Mouse (Mus musculus): Measurements from ENCODE around the gene Eln. TPM values are rescaled to one million over a fixed set of nuclear protein-coding genes. Genes with fewer than 3 reads are reported as not detected.

Eln gene
- polyA plus RNA-seq, 1 experiment from 2014 or later = 266 TPM

DNA sequence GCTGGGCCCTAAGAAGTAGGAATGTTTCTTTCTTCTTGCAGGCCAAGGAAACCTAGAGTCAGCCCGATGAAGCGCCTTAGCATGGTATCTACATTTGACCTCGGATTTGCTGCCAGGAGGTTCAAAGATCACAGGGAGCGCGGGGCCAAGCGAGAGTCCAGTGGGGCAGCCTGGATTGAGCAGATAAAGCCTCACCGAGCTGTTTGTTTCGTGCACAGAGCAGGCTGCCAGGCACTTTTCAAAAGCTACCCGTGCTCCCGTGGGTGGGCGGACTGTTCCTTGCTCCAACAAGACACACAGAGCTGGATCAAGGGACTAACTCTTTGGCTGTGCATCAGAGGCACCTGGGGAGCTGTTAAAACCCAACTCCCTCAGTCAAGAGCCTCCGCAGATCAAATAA lies 3.1 kb downstream of the Eln start:
- Histone ChIP-seq H3K9me3 (no peaks in the 10 kb centered on the region), H3K4me3 (peak overlapping the region; percentile 60), H3K9ac (peak overlapping the region; percentile 50), H3K4me2 (peak overlapping the region; percentile 81), H3K27ac (replicated peaks) (peak overlapping the region; percentile 84), H3K36me3 (no peaks in the 10 kb centered on the region), H3K27me3 (replicated peaks) (peaks cover 45% of the 10 kb centered on the region), H3K4me1 (peaks cover 41% of the 10 kb centered on the region)
- ATAC-seq (ENCODE audit: extremely low read depth, insufficient number of reproducible peaks, low FRiP score, low TSS enrichment) = no peak
- WGBS = 39% methylated on average over 12 of the region's 12 CpGs

- Histone ChIP-seq H3K4me3 (peak overlapping the region; percentile 21), H3K27me3 (replicated peaks) (peaks cover 45% of the 10 kb centered on the region), H3K36me3 (peaks cover 2% of the 10 kb centered on the region), H3K4me1 (peaks cover 29% of the 10 kb centered on the region), H3K27ac (replicated peaks) (peak overlapping the region; percentile 84), H3K9me3 (no peaks in the 10 kb centered on the region), H3K4me2 (peak overlapping the region; percentile 81), H3K9ac (peak overlapping the region; percentile 69)
- no peak for ATAC-seq (ENCODE audit: extremely low read depth, insufficient number of reproducible peaks, low FRiP score, low TSS enrichment)
- 10% methylated on average over 19 of the region's 19 CpGs for whole genome bisulfite sequencing
Observed at GRCm38 (mm10) chr5:134742221-134742795, 4.8 kb downstream of the Eln start.

DNA sequence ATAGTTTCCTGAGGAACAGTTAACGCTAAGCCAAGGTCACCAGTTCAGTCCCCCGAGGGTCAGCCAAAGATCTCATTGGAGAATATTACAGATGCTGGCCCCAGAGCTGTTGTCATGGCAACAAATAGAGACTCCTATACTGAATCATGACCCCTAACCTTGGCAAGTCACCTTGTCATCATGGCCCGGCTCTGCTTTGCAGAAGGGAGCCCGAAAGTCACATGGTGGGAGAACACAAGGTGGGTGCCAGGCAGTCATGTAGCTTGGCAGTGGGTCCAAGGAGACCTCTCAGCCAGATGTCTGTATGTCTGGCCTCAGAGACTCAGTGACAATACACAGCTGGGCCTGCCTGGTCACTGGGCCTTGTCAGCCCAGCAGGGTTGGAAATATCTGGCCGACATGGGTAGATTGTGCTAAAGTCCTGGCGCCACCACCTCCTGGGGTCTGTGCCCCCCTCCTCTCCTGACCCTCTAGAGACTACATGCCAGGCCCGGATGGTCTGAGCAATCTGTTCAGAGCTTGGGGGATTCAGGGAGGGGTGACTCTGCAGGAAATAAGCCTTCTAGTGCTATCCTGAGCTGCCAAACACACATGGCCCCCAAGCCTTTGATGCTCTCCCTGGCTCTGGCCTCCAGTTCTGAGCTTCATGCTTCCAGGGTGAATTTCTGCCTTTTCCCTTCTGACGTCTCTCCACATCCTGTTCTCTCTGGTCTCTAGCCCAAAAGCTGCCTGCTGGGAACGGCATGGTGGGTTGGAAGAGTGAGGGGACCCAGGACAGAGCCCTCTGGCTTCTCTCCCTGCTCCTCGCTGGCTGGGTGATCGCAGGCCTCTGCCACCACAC lies 6.4 kb downstream of the Eln start:
- H3K36me3 ChIP-seq = peaks cover 12% of the 10 kb centered on the region
- H3K4me3 ChIP-seq = no peak overlapping the region
- no peak overlapping the region for H3K4me2 ChIP-seq
- H3K9me3 ChIP-seq = no peaks in the 10 kb centered on the region
- H3K27ac ChIP-seq (replicated peaks) = peak overlapping the region; percentile 84
- peaks cover 24% of the 10 kb centered on the region for H3K4me1 ChIP-seq
- ATAC-seq (ENCODE audit: extremely low read depth, insufficient number of reproducible peaks, low FRiP score, low TSS enrichment) = peak; percentile 57
- H3K27me3 ChIP-seq (replicated peaks) = peaks cover 32% of the 10 kb centered on the region
- H3K9ac ChIP-seq = no peak overlapping the region
- WGBS = 56% methylated on average over 11 of the region's 11 CpGs

GRCm38 (mm10) chr5:134739951-134740350 lies 7.2 kb downstream of the Eln start:
- peaks cover 25% of the 10 kb centered on the region for H3K27me3 ChIP-seq (replicated peaks)
- 57% methylated on average over 3 of the region's 3 CpGs for WGBS
- H3K27ac ChIP-seq (replicated peaks) = peak overlapping the region; percentile 84
- no peak overlapping the region for H3K9ac ChIP-seq
- H3K9me3 ChIP-seq = no peaks in the 10 kb centered on the region
- H3K36me3 ChIP-seq = peaks cover 12% of the 10 kb centered on the region
- H3K4me1 ChIP-seq = peaks cover 28% of the 10 kb centered on the region
- no peak for ATAC-seq (ENCODE audit: extremely low read depth, insufficient number of reproducible peaks, low FRiP score, low TSS enrichment)
- H3K4me2 ChIP-seq = no peak overlapping the region
- no peak overlapping the region for H3K4me3 ChIP-seq

DNA sequence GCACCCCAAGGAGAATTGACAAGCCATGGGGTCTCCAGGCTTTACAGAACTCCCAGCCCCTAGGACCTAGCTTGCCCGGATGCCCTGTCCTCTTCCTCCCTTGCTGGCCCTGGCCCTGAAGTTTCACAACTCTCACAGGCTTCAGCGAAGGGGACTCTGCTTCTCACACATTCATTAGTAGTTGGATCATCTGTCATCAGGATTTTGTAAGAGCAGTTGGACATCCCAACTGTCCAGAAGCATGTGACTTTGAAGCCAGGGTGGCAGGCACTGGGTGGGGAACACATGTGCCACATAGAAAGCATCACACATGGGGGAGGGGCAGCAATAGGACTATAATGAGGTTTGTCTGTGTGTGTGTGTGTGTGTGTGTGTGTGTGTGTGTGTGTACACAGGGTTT lies 12.2 kb downstream of the Eln start:
- H3K9me3 ChIP-seq = no peaks in the 10 kb centered on the region
- ATAC-seq (ENCODE audit: extremely low read depth, insufficient number of reproducible peaks, low FRiP score, low TSS enrichment) = no peak
- 40% methylated on average over 2 of the region's 2 CpGs for WGBS
- no peak overlapping the region for H3K27ac ChIP-seq (replicated peaks)
- H3K27me3 ChIP-seq (replicated peaks) = no peaks in the 10 kb centered on the region
- H3K36me3 ChIP-seq = peaks cover 26% of the 10 kb centered on the region
- H3K4me2 ChIP-seq = no peak overlapping the region
- no peak overlapping the region for H3K9ac ChIP-seq
- peaks cover 9% of the 10 kb centered on the region for H3K4me1 ChIP-seq
- H3K4me3 ChIP-seq = no peak overlapping the region

- Histone ChIP-seq H3K9me3 (no peaks in the 10 kb centered on the region), H3K4me1 (peaks cover 9% of the 10 kb centered on the region), H3K27me3 (replicated peaks) (no peaks in the 10 kb centered on the region), H3K9ac (no peak overlapping the region), H3K36me3 (peaks cover 31% of the 10 kb centered on the region), H3K4me2 (no peak overlapping the region), H3K4me3 (no peak overlapping the region), H3K27ac (replicated peaks) (no peak overlapping the region)
- WGBS = 70% methylated on average over 5 of the region's 5 CpGs
- ATAC-seq (ENCODE audit: extremely low read depth, insufficient number of reproducible peaks, low FRiP score, low TSS enrichment) = no peak
Observed at GRCm38 (mm10) chr5:134734072-134734471, 13.1 kb downstream of the Eln start.

- Histone ChIP-seq H3K4me1 (peaks cover 9% of the 10 kb centered on the region), H3K27me3 (replicated peaks) (no peaks in the 10 kb centered on the region), H3K9ac (no peak overlapping the region), H3K36me3 (peaks cover 34% of the 10 kb centered on the region), H3K27ac (replicated peaks) (no peak overlapping the region), H3K9me3 (no peaks in the 10 kb centered on the region), H3K4me2 (no peak overlapping the region), H3K4me3 (no peak overlapping the region)
- ATAC-seq (ENCODE audit: extremely low read depth, insufficient number of reproducible peaks, low FRiP score, low TSS enrichment) = no peak
- WGBS = 62% methylated on average over 4 of the region's 4 CpGs
Observed at GRCm38 (mm10) chr5:134733241-134733640, 13.9 kb downstream of the Eln start.

DNA sequence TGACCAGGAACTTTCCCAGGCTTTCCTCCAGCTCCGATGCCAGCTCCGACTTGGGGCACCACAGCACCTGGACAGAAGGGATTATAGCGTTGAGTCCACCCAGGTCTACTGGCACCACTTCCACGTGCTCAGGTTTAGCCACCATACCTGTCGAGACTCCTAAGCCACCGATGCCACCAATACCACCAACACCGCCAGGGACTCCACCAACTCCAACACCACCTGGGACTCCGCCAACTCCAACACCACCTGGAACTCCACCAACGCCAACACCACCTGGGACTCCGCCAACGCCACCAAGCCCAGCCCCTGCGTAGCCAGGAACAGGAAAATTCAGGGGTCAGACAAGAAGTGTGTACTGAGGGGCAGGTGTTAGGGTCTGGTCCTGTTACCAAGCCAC lies 18.0 kb downstream of the Eln start:
- H3K4me1 ChIP-seq = no peaks in the 10 kb centered on the region
- H3K27ac ChIP-seq (replicated peaks) = no peak overlapping the region
- no peak for ATAC-seq (ENCODE audit: extremely low read depth, insufficient number of reproducible peaks, low FRiP score, low TSS enrichment)
- H3K4me3 ChIP-seq = no peak overlapping the region
- H3K36me3 ChIP-seq = peaks cover 35% of the 10 kb centered on the region
- 83% methylated on average over 12 of the region's 12 CpGs for WGBS
- no peaks in the 10 kb centered on the region for H3K27me3 ChIP-seq (replicated peaks)
- H3K4me2 ChIP-seq = no peak overlapping the region
- H3K9ac ChIP-seq = no peak overlapping the region
- H3K9me3 ChIP-seq = no peaks in the 10 kb centered on the region

DNA sequence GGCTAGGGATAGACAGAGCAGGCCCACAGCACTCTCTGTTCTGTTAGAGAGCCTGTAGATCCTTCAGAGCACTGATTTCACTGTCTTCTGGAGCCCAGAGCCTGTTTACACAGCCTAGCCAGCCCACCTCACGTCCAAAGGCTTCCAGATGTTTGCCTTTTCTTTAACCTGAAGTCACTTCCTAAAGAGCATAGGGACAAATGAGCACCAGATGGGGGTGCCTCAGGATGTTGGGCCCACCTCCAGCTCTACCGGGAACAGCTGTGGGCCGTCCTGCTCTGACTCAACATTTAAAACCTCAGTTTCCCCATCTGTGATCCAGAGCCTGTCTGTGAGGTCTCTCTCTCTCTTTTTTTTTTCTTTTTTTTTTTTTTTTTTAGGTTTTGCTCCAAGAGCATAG lies 18.6 kb downstream of the Eln start:
- Histone ChIP-seq H3K27me3 (replicated peaks) (no peaks in the 10 kb centered on the region), H3K4me3 (no peak overlapping the region), H3K9ac (no peak overlapping the region), H3K36me3 (peaks cover 32% of the 10 kb centered on the region), H3K9me3 (no peaks in the 10 kb centered on the region), H3K4me2 (no peak overlapping the region), H3K27ac (replicated peaks) (no peak overlapping the region), H3K4me1 (no peaks in the 10 kb centered on the region)
- 68% methylated on average over 3 of the region's 3 CpGs for WGBS
- ATAC-seq (ENCODE audit: extremely low read depth, insufficient number of reproducible peaks, low FRiP score, low TSS enrichment) = no peak

- Histone ChIP-seq H3K4me3 (no peak overlapping the region), H3K9me3 (no peaks in the 10 kb centered on the region), H3K9ac (no peak overlapping the region), H3K27ac (replicated peaks) (no peak overlapping the region), H3K36me3 (peaks cover 26% of the 10 kb centered on the region), H3K4me1 (no peaks in the 10 kb centered on the region), H3K4me2 (no peak overlapping the region), H3K27me3 (replicated peaks) (no peaks in the 10 kb centered on the region; the same call in 1 of the 2 replicates)
- WGBS = 69% methylated on average over 8 of the region's 8 CpGs
- ATAC-seq (ENCODE audit: extremely low read depth, insufficient number of reproducible peaks, low FRiP score, low TSS enrichment) = no peak; the same call in 1 of the 2 replicates
Observed at GRCm38 (mm10) chr5:134727001-134727639, 20.0 kb downstream of the Eln start.

- Histone ChIP-seq H3K9ac (no peak overlapping the region), H3K27ac (replicated peaks) (no peak overlapping the region), H3K4me1 (no peaks in the 10 kb centered on the region), H3K9me3 (no peaks in the 10 kb centered on the region), H3K36me3 (peaks cover 33% of the 10 kb centered on the region), H3K27me3 (replicated peaks) (no peaks in the 10 kb centered on the region; the same call in none of the 2 replicates), H3K4me2 (no peak overlapping the region), H3K4me3 (no peak overlapping the region)
- 57% methylated on average over 4 of the region's 4 CpGs for WGBS
- ATAC-seq (ENCODE audit: extremely low read depth, insufficient number of reproducible peaks, low FRiP score, low TSS enrichment) = no peak
Observed at GRCm38 (mm10) chr5:134725299-134725698, 21.8 kb downstream of the Eln start.
